ENCODE assay signal across 23 mouse cellular contexts in genomic region chr14:10712916-10713315, GRCm38 (mm10).
A peak's percentile ranks its signal among the peaks of the same experiment; 100 is the strongest.
DNase-seq lines count a peak whose midpoint lies in the region; ATAC-seq and TF ChIP-seq lines count a peak whose summit lies in the region.
"Had no signal": no experiment of that assay in that cellular context is flagged by ENCODE, and none has a peak within 500 bp of the region (broad histone marks: within the 10 kb centered on the region; RNA-seq: fewer than 3 reads in every experiment).

No protein-coding gene starts in this region.

- H3K27me3 ChIP-seq in embryonic facial prominence, embryonic 14.5 days (replicated peaks; ENCODE audit: control insufficient read depth, insufficient read depth, low read length) = no peaks in the 10 kb centered on the region
- H3K27me3 ChIP-seq in embryonic facial prominence, embryonic 10.5 days (replicated peaks; ENCODE audit: low read depth, poor library complexity, severe bottlenecking) = no peaks in the 10 kb centered on the region
- H3K27me3 ChIP-seq in midbrain, postnatal 0 days (ENCODE audit: insufficient read depth, low read length) = no peaks in the 10 kb centered on the region
- H3K27me3 ChIP-seq: heart, embryonic 15.5 days; lung, embryonic 15.5 days; megakaryocyte, embryonic 14.5 days; midbrain, embryonic 13.5 days had no signal

- H3K36me3 ChIP-seq in embryonic facial prominence, embryonic 14.5 days (ENCODE audit: control insufficient read depth, insufficient read depth, low read length) = no peaks in the 10 kb centered on the region
- H3K36me3 ChIP-seq in embryonic facial prominence, embryonic 10.5 days (replicated peaks) = no peaks in the 10 kb centered on the region
- no peaks in the 10 kb centered on the region for H3K36me3 ChIP-seq in midbrain, postnatal 0 days (ENCODE audit: insufficient read depth, low read length)
- H3K36me3 ChIP-seq: heart, embryonic 15.5 days; lung, embryonic 15.5 days; midbrain, embryonic 13.5 days had no signal

- H3K27ac ChIP-seq in embryonic facial prominence, embryonic 14.5 days (replicated peaks; ENCODE audit: low read depth, low read length) = no peak overlapping the region
- no peak overlapping the region for H3K27ac ChIP-seq in embryonic facial prominence, embryonic 10.5 days (replicated peaks)
- H3K27ac ChIP-seq in midbrain, postnatal 0 days (ENCODE audit: low read depth, low read length) = no peak overlapping the region
- H3K27ac ChIP-seq: gastrocnemius, adult 2 months; heart, embryonic 15.5 days; hindbrain, embryonic 14.5 days; liver, embryonic 14.5 days; lung, embryonic 15.5 days; midbrain, embryonic 13.5 days had no signal

- no peak overlapping the region for H3K9ac ChIP-seq in embryonic facial prominence, embryonic 14.5 days (ENCODE audit: low read depth, low read length)
- H3K9ac ChIP-seq in midbrain, postnatal 0 days (replicated peaks; ENCODE audit: low read length, poor library complexity, severe bottlenecking) = no peak overlapping the region
- H3K9ac ChIP-seq: heart, embryonic 15.5 days; hindbrain, embryonic 14.5 days; liver, embryonic 14.5 days; lung, embryonic 15.5 days; midbrain, embryonic 13.5 days had no signal

- H3K4me3 ChIP-seq in embryonic facial prominence, embryonic 14.5 days (ENCODE audit: low read depth, low read length) = no peak overlapping the region
- H3K4me3 ChIP-seq in embryonic facial prominence, embryonic 10.5 days = no peak overlapping the region
- H3K4me3 ChIP-seq in midbrain, postnatal 0 days (ENCODE audit: low read depth, low read length) = no peak overlapping the region
- H3K4me3 ChIP-seq: gastrocnemius, adult 2 months; heart, embryonic 15.5 days; lung, embryonic 15.5 days; megakaryocyte, embryonic 14.5 days; midbrain, embryonic 13.5 days had no signal

- no peak for ATAC-seq in embryonic facial prominence, embryonic 14.5 days (ENCODE audit: low read depth)
- no peak for ATAC-seq in midbrain, postnatal 0 days (ENCODE audit: low FRiP score)
- ATAC-seq: inflammation-experienced regulatory T-cells, adult 6 months had no signal

- intact Hi-C loops in left cerebral cortex, postnatal 14 days (cut with DNase I) = no loop called here
- intact Hi-C loops in left cerebral cortex, postnatal 36 days (cut with DNase I) = no loop called here

- H3K9me3 ChIP-seq in embryonic facial prominence, embryonic 14.5 days (ENCODE audit: control insufficient read depth, low read length) = no peaks in the 10 kb centered on the region
- H3K9me3 ChIP-seq in embryonic facial prominence, embryonic 10.5 days = no peaks in the 10 kb centered on the region
- no peaks in the 10 kb centered on the region for H3K9me3 ChIP-seq in midbrain, postnatal 0 days (ENCODE audit: low read length)
- H3K9me3 ChIP-seq: heart, embryonic 15.5 days; lung, embryonic 15.5 days; megakaryocyte, embryonic 14.5 days; midbrain, embryonic 13.5 days had no signal

- no peak for TF ChIP-seq CTCF in midbrain, postnatal 0 days (IDR thresholded peaks at IDR 0.05)

- WGBS in embryonic facial prominence, embryonic 14.5 days = 59% methylated on average over 3 of the region's 3 CpGs
- 78% methylated on average over 3 of the region's 3 CpGs for WGBS in embryonic facial prominence, embryonic 10.5 days
- WGBS in midbrain, postnatal 0 days = 68% methylated on average over 3 of the region's 3 CpGs

- no peak overlapping the region for H3K4me2 ChIP-seq in embryonic facial prominence, embryonic 14.5 days (ENCODE audit: low read depth, low read length)
- H3K4me2 ChIP-seq in midbrain, postnatal 0 days (ENCODE audit: low read depth, low read length, poor library complexity, severe bottlenecking) = no peak overlapping the region
- H3K4me2 ChIP-seq: heart, embryonic 15.5 days; hindbrain, embryonic 14.5 days; lung, embryonic 15.5 days; midbrain, embryonic 13.5 days had no signal

- H3K4me1 ChIP-seq in embryonic facial prominence, embryonic 14.5 days (ENCODE audit: control insufficient read depth, insufficient read depth, low read length) = no peaks in the 10 kb centered on the region
- H3K4me1 ChIP-seq in embryonic facial prominence, embryonic 10.5 days = no peaks in the 10 kb centered on the region
- no peaks in the 10 kb centered on the region for H3K4me1 ChIP-seq in midbrain, postnatal 0 days (ENCODE audit: insufficient read depth, low read length)
- H3K4me1 ChIP-seq: heart, embryonic 15.5 days; lung, embryonic 15.5 days; megakaryocyte, embryonic 14.5 days had no signal

- peak; percentile 20 for DNase-seq in embryonic facial prominence, embryonic 14.5 days (ENCODE audit: low spot score)
- DNase-seq in embryonic facial prominence, embryonic 10.5 days (ENCODE audit: low spot score) = no peak
- peak; percentile 3 for DNase-seq in left cerebral cortex, postnatal 14 days (ENCODE audit: low spot score in 2 of 2)
- DNase-seq in left cerebral cortex, postnatal 36 days (ENCODE audit: low spot score in 2 of 2) = no peak
- DNase-seq in ES-CJ7 (ENCODE audit: low read depth, low spot score) = peak; percentile 4
- DNase-seq in gonadal fat pad, adult 2 months (ENCODE audit: low read depth) = peak; percentile 86
- no peak for DNase-seq in midbrain, postnatal 0 days (ENCODE audit: low spot score)
- DNase-seq: cerebellum, adult 18-20 months; embryo, embryonic 11 days; gastrocnemius, adult 2 months; heart, postnatal 36 days; kidney, adult 2 months; kidney, postnatal 10 days; lung, postnatal 36 days; thymus, adult 2 months; thymus, postnatal 4 days had no signal

Comparison
In these comparisons a context has a peak if more than half of its experiments do, and no peak if none do; other contexts are left out.
1. DNase-seq: peak in embryonic facial prominence, embryonic 14.5 days (single experiment), left cerebral cortex, postnatal 14 days (2 of 2), ES-CJ7 (single experiment) and gonadal fat pad, adult 2 months (single experiment); none in embryonic facial prominence, embryonic 10.5 days (single experiment), left cerebral cortex, postnatal 36 days (0 of 2) and midbrain, postnatal 0 days (single experiment).